Mouse (Mus musculus): ENCODE measurements around the gene Epb41l5.

GRCm38 (mm10) chr1:119666904-119667303 lies 18.1 kb upstream of the Epb41l5 start:
- TF ChIP-seq CTCF (IDR thresholded peaks at IDR 0.05; ENCODE audit: borderline replicate concordance, extremely low read depth, insufficient read depth, insufficient read length) (no peak), POLR2A (IDR thresholded peaks at IDR 0.05; ENCODE audit: borderline replicate concordance, extremely low read depth, insufficient read depth, insufficient read length, poor library complexity, severe bottlenecking) (no peak)

All from brain, embryonic 14.5 days (tissue).